Mouse (Mus musculus) erythroblast, embryonic 14.5 days (primary cell): ENCODE results near the gene Cpn2. TPM values are rescaled to one million over a fixed set of nuclear protein-coding genes. Genes with fewer than 3 reads are reported as not detected.

Source experiments
- H3K27me3 ChIP-seq: 2 replicates; pipeline ENCODE4 v1.6.1; 2012; ENCODE audit warnings: inconsistent platforms; ENCODE audit not compliant: control insufficient read depth
- H3K36me3 ChIP-seq: 2 replicates; pipeline ENCODE4 v1.6.1; 2012; ENCODE audit warnings: mild to moderate bottlenecking, inconsistent platforms; ENCODE audit not compliant: control insufficient read depth
- H3K4me1 ChIP-seq: 2 replicates; pipeline ENCODE4 v1.6.1; 2012; ENCODE audit warnings: inconsistent platforms; ENCODE audit not compliant: control insufficient read depth
- H3K4me3 ChIP-seq: replicated peaks from 2 replicates; pipeline ENCODE3; 2012; ENCODE audit warnings: moderate library complexity, mild to moderate bottlenecking, inconsistent platforms
- H3K9me3 ChIP-seq: 2 replicates; pipeline ENCODE4 v1.6.1; 2012; ENCODE audit warnings: low read length, inconsistent platforms, mixed read lengths; ENCODE audit not compliant: control insufficient read depth
- GATA1 ChIP-seq: IDR thresholded peaks from 2 replicates; pipeline ENCODE4 v1.6.1; 2012; ENCODE audit warnings: low read length, inconsistent platforms, mixed read lengths
- TAL1 ChIP-seq: IDR thresholded peaks from 3 replicates; pipeline ENCODE4 v1.6.1; 2012; ENCODE audit warnings: low read length, inconsistent platforms, mixed read lengths
- polyA plus RNA-seq: library from polyadenylated mRNA; stranded (reverse); fragments of >175 nt; gene quantifications from 2 replicates; pipeline ENCODE4 v1.2.3, GENCODE M21; 2012

The Cpn2 gene
- polyA plus RNA-seq, result 0.01 TPM in 1 of 2 replicates, not detected in the other

- Histone ChIP-seq H3K9me3 (no peaks in the 10 kb centered on the region), H3K27me3 (no peaks in the 10 kb centered on the region), H3K4me1 (no peaks in the 10 kb centered on the region), H3K36me3 (no peaks in the 10 kb centered on the region), H3K4me3 (peak within 1 kb of the TSS; percentile 40)
- no peak for TF ChIP-seq TAL1
- no peak for TF ChIP-seq GATA1
Measured at GRCm38 (mm10) chr16:30267359-30267758, at the start of gene Cpn2. Cpn2 (minus strand) TSS chr16:30267499.

GRCm38 (mm10) chr16:30314236-30314635, 46.9 kb upstream of the Cpn2 start:
- peaks cover 22% of the 10 kb centered on the region for H3K4me1 ChIP-seq
- H3K36me3 ChIP-seq, result peaks cover 53% of the 10 kb centered on the region

GRCm38 (mm10) chr16:30310647-30311046, 43.3 kb upstream of the Cpn2 start, which contains the start of gene Gp5:
Gp5 (minus strand) TSS chr16:30310779.
- H3K9me3 ChIP-seq, result peaks cover 4% of the 10 kb centered on the region; the same call in 1 of the 2 replicates
- H3K36me3 ChIP-seq, result peaks cover 26% of the 10 kb centered on the region
- H3K4me1 ChIP-seq, result peaks cover 33% of the 10 kb centered on the region
- peak within 1 kb of the TSS; percentile 58 for H3K4me3 ChIP-seq
- TF ChIP-seq TAL1 (no peak), GATA1 (no peak)
- peaks cover 43% of the 10 kb centered on the region for H3K27me3 ChIP-seq

More at GRCm38 (mm10) chr16:30314236-30314635, 46.9 kb upstream of the Cpn2 start:
- no peak overlapping the region for H3K4me3 ChIP-seq
- no peaks in the 10 kb centered on the region for H3K9me3 ChIP-seq
- peaks cover 14% of the 10 kb centered on the region for H3K27me3 ChIP-seq
- TF ChIP-seq GATA1 (no peak), TAL1 (no peak)

- TF ChIP-seq GATA1 (no peak), TAL1 (no peak)
- Histone ChIP-seq H3K27me3 (peaks cover 43% of the 10 kb centered on the region), H3K4me3 (no peak overlapping the region), H3K9me3 (peaks cover 4% of the 10 kb centered on the region; the same call in 1 of the 2 replicates), H3K36me3 (peaks cover 22% of the 10 kb centered on the region), H3K4me1 (peaks cover 33% of the 10 kb centered on the region)
Measured at GRCm38 (mm10) chr16:30310171-30310515, 42.8 kb upstream of the Cpn2 start.

DNA sequence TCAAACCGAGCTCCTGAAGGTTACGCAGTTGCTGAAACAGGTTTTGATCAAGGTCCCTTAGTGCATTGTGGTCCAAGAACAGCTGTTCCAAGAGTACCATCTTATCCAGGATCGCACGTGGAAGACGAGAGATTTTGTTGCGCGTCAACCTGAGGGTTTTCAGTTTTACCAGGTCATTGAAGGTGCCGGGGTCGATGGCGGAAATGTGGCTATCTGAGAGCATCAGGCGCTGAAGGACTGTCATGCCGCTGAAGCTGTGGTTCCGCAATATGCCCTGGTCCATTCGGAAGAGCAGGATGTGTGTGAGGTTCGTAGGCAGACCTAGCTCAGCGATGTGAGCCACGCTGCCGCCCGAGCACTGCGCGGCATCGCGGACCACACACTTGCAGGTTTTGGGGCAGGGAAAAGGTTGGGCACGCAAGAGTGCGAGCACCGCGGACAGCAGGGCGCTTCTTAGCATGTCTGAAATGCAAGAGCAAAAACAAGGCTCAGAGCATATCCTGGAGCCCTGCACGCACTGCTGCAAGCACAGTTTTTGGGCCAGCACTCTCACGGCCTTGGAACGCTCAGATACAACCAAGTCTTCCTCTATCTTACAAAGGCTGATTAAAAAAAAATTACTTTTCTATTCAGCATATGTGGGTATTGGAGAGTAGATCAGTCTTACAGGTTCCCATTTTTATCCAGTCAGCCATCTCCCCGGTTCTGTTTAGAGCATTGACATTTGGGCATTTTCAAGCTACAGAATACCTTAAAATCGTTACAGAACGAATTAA, 42.3 kb upstream of the Cpn2 start:
- Histone ChIP-seq H3K27me3 (peaks cover 43% of the 10 kb centered on the region), H3K4me1 (peaks cover 33% of the 10 kb centered on the region), H3K36me3 (peaks cover 17% of the 10 kb centered on the region), H3K4me3 (peak overlapping the region; percentile 58), H3K9me3 (peaks cover 4% of the 10 kb centered on the region; the same call in 1 of the 2 replicates)
- TF ChIP-seq TAL1, result no peak
- no peak for TF ChIP-seq GATA1

DNA sequence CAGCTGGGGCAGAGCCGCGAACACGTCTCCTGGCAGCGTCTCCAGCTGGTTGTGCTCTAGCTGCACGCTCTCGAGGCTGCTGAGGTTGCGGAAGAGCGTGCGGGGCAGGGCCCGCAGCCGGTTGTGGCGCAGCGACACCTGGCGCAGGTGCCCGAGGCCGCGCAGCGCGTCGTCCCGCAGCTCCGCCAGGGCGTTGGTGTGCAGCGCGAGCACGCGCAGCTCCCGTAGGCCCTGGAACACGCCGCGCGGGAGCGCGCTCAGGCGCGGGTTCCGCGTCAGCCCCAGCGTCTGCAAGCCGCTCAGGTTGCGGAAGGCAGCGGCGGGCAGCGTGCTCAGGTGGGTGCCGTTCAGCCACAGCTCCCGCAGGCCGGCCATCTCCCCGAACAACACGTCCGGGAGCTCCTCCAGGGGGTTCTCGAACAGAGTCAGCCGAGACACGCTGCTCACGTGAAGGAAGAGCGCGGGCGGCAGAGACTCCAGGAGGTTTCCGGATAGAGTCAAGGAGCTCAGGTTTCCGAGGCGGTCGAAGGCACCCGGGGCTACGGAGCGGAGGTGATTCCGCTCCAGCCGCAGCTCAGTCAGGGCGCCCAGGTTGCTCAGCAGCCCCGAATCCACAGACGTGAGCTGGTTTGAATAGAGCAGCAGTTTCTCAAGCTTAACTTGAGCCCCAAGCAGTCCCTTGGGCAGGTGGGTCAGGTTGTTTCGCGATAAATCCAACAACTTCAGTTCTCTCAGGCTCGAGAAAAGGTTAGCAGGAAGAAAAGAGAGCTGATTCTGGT, 41.5 kb upstream of the Cpn2 start:
- TF ChIP-seq TAL1 (no peak), GATA1 (no peak)
- H3K4me1 ChIP-seq, result peaks cover 33% of the 10 kb centered on the region
- peaks cover 43% of the 10 kb centered on the region for H3K27me3 ChIP-seq
- H3K36me3 ChIP-seq, result peaks cover 11% of the 10 kb centered on the region
- H3K4me3 ChIP-seq, result peak overlapping the region; percentile 58
- peaks cover 4% of the 10 kb centered on the region; the same call in 1 of the 2 replicates for H3K9me3 ChIP-seq

GRCm38 (mm10) chr16:30307961-30308615, 40.8 kb upstream of the Cpn2 start:
- Histone ChIP-seq H3K4me1 (peaks cover 33% of the 10 kb centered on the region), H3K9me3 (peaks cover 4% of the 10 kb centered on the region; the same call in 1 of the 2 replicates), H3K27me3 (peaks cover 43% of the 10 kb centered on the region), H3K4me3 (peak overlapping the region; percentile 58), H3K36me3 (peaks cover 9% of the 10 kb centered on the region)
- TF ChIP-seq TAL1, result no peak
- TF ChIP-seq GATA1, result no peak

DNA sequence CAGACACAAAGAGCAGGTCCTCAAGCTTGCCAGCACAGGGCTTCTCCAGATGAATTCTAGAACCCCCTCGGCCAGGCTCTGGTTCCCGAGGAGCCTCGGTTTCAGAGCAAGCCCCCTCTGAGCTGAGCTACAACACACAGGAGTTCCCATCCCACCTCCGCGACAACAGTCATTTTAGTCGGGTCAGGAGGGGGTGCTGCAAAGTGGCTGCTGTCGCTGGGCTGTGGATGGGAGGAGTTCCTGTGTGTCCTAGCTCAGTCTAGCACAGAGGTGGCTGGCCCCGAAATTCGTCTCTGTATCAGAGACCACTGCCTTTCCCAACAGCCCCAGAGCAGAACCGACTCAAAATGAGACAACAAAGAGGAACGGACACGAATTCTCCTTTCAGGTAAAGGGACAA, 40.0 kb upstream of the Cpn2 start:
- peaks cover 47% of the 10 kb centered on the region for H3K27me3 ChIP-seq
- H3K4me3 ChIP-seq, result no peak overlapping the region
- H3K9me3 ChIP-seq, result peaks cover 4% of the 10 kb centered on the region; the same call in 1 of the 2 replicates
- TF ChIP-seq GATA1 (no peak), TAL1 (no peak)
- H3K4me1 ChIP-seq, result peaks cover 33% of the 10 kb centered on the region
- peaks cover 7% of the 10 kb centered on the region for H3K36me3 ChIP-seq

DNA sequence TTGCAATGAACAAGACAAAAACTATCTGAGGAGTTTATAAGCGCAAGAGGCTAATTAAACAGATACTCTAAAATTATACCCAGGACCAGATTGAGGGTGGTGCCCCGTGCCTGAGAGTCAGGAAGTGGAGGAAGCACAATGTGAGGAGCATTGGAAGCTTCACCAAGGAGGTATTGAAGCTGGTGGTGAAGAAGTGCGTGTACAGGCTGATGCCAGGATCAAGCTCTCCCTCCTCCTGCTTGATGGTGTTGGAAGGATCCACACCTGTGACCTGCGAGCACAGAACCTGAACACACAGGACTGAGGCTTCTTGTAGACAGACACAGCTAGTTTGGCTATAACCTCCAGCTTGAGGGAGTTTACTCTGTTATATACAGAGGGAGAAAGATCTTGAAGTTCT, 38.8 kb upstream of the Cpn2 start:
- peaks cover 47% of the 10 kb centered on the region for H3K27me3 ChIP-seq
- H3K36me3 ChIP-seq, result no peaks in the 10 kb centered on the region; the same call in 1 of the 2 replicates
- peaks cover 26% of the 10 kb centered on the region for H3K4me1 ChIP-seq
- TF ChIP-seq TAL1, result no peak
- TF ChIP-seq GATA1, result no peak
- no peak overlapping the region for H3K4me3 ChIP-seq
- H3K9me3 ChIP-seq, result peaks cover 4% of the 10 kb centered on the region; the same call in 1 of the 2 replicates
